Mouse (Mus musculus): ENCODE results near the gene Rnf13. TPM values are rescaled to one million over a fixed set of nuclear protein-coding genes. Genes with fewer than 3 reads are reported as not detected.
"Not testable (repeated sequence)": the region's sequence is repeated elsewhere in the genome, so short reads cannot be mapped to it uniquely, and the experiment has no call there.

Rnf13 gene
- total RNA-seq (2015) (56.9 and 60.7 TPM in 2 replicates), total RNA-seq (2017) (44.1 and 50.4 TPM in 2 replicates)

DNA sequence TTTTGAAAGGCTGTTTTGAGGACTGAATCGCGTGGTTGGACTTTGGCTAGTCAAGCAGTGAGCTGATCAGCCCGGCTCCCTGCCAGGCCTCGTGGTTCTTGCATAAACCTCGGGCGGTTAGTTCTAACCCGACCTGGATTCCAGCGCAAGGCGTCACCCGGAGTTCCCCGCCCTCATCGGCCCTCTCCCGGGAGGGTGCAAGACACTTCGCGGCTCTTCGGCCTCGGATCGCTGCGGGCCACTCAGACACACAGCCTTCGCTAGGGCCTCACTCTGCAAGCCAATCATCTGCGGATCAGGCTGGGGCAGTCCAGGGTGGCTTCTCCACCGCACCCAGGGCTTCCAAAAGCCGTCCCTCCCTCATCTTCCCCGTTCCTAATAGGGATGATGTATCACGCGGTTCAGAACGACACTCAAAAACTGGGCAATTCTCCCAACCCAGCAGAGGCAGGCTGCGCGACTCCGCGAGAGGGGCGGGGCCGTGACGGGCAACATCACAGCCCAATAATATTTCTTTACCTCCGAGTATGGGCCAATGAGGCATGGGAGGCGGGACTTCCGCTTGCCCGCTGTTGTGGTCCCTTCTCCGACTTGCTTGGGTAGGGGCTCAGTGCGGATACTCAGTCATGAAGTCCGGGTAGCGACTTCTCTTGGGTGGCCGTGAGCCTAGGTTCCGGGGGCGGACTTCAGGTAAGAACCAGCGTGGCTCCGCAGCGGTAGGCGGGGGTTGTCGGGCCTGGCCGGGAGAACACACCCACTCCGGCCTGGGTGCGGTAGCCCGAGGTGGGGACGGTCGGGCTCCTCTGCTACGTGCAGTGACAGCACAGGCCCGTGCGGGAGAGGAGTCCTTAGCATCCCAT, at the start of gene Rnf13:
Gene Rnf13, plus strand, starts transcription at position 552 of the 860 bp plus-strand sequence.
- ATAC-seq (replicated peaks; ENCODE audit: poor library complexity), result peak; percentile 88

DNA sequence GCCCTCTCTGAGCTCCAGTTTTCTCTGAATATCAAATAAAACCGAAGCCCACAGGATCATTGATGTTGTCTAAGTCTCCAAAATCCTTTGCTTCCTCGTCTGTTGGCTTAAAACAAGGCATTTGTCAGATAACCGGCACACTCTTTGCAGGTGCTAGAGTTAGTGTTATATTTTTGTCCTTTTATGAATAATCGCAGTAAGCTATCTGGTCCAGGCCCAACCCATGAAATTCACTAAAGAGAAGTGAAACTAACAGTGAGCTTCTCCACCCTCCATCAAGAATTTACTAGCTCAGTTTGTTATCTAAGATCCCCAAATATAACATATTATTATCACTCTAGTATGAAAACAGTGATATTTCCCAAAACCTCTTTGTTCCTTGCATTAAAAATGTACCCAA, 44.1 kb upstream of the Rnf13 start:
- no peak for ATAC-seq (replicated peaks; ENCODE audit: poor library complexity)

DNA sequence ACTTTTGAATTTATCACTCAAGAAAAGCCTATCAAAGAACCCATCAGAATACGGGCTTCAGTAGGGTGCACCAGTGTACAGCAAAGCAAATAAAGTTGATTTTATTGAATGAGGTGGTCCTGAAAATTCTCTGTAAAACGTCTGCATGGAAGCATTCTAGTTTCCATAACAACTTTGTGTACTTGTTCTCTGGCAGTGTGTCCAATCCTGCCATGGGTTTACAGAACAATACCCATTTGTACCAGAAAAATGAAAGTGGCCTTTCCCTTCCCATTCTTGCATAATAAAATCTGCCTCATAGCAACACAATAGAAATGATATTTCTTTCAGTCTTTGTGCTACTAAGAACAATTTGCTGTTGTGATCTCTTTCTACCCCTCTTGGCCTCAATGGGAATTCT, 43.1 kb upstream of the Rnf13 start, which contains the start of gene Ankub1:
Gene Ankub1, minus strand, starts transcription at position 81 of the 400 bp plus-strand sequence.
- no peak for ATAC-seq (replicated peaks; ENCODE audit: poor library complexity)

- peak; percentile 90 for ATAC-seq (replicated peaks; ENCODE audit: poor library complexity)
Measured at GRCm38 (mm10) chr3:57696249-57696648, 39.6 kb upstream of the Rnf13 start.

DNA sequence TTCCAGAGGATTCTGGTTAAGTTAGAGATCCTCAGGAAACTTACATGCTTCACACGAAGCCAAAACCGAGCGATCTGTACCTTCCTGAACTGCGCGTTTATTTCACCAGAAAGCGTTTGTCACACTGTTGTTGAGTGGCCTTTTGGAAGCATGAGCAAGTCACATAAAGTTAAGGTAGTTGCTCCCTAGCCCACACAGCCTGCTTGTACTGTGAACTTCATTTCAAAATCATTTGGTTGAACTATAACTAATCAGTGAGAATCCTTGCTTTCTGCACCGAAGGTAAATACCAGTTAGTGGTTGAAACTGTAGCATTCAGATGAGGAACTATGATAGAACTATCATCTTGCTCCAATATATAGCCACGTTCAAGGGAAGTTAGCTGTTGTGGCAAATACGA, 39.1 kb upstream of the Rnf13 start:
- ATAC-seq (replicated peaks; ENCODE audit: poor library complexity), result 0 out of 2 replicates have a peak, but pooled peaks have one; percentile 20

DNA sequence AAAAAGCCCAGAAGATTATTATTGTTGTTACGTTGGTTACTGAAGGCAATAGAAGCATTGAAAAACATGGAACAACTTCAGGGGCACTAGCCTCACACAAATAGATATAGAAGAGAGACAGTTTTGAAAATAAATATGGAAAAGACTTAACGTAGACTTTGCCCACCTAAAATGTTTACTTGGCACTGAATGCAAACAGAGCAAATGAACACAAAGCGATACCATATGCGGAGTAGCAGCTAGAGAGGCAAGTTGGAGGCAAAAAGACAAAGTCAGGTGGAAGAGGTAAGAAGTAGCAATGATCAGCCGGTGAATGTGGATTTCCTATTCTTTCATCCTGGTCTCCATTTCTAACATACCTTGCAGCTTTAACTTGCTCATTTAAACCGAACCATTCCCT, 21.7 kb upstream of the Rnf13 start:
- no peak for ATAC-seq (replicated peaks; ENCODE audit: poor library complexity)

GRCm38 (mm10) chr3:57732206-57732915, 3.5 kb upstream of the Rnf13 start:
- no peak for ATAC-seq (replicated peaks; ENCODE audit: poor library complexity)

- ATAC-seq (replicated peaks; ENCODE audit: poor library complexity), result peak; percentile 24
Measured at GRCm38 (mm10) chr3:57736419-57737095, 695 bp downstream of the Rnf13 start.

DNA sequence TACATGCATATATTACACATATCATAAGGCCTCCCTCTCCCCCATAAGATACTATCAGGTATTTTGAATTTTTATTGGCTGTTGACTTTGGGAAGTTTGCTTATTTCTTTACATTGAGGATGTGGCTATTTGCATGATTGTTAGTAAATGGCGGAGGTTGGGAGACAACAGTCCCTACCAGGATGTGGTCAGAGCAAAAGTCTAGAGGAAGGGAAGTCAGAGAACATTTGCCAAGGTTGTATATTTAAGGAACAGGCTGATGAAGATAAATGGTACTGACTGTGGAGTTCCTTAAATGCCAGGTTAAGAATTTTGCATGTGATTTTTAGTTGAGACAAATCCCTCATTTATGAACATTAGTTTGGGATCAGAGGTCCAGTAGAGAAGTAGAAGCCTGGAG, 4.0 kb downstream of the Rnf13 start:
- no peak for ATAC-seq (replicated peaks; ENCODE audit: poor library complexity)

DNA sequence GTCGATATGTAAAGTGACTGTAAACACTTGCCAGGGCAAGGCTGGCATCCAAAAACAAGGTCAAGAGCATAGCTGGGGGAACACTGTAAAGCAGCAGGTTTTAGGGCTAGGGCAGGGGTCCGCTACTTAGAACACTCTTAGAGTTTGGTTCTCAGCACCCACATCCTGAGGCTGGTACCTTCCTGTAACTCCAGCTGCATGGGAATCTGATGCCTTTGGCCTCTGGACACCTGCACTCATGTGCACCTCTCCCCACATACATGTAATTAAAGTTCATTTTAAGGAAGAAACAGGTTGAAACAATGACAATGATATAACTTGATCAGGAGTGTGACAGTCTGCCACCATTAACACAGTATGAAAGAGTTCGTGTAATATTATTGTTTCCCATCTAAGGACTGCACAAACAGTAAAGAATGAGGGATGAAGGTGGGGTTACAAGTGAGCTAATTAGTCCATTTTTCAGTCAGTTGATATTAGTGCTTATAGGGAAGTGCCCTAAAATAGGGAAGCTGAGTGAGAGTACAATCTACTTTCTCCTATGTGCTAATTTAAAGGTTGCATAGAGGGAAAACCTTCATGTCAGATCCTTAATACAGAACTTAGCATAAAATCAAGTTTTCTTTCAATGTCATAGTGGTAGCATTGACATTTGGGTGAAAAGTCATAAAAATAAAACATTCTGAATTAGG, 12.9 kb downstream of the Rnf13 start:
- ATAC-seq (replicated peaks; ENCODE audit: poor library complexity), result peak; percentile 82

- no peak for ATAC-seq (replicated peaks; ENCODE audit: poor library complexity)
Measured at GRCm38 (mm10) chr3:57776915-57777314, 41.1 kb downstream of the Rnf13 start.

DNA sequence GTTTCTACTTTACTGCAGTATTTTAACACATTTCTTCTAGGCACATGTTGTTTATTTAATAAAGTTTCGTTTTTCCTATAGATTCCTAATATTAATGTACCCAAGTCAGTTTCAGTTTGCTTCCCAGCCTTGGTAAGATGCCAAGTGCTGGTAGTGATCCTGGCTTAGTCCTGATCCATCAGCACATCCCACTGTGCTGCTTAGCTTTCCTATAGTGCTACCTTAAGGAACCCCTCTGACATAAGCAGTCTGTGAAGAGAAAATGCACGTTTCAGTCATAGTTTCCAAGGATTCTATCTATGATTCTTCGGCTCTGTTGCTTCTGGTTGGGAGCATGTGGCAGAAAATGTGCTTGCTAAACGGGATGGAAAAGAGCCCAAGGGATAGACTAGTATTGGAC, 52.6 kb downstream of the Rnf13 start:
- no peak for ATAC-seq (replicated peaks; ENCODE audit: poor library complexity)

DNA sequence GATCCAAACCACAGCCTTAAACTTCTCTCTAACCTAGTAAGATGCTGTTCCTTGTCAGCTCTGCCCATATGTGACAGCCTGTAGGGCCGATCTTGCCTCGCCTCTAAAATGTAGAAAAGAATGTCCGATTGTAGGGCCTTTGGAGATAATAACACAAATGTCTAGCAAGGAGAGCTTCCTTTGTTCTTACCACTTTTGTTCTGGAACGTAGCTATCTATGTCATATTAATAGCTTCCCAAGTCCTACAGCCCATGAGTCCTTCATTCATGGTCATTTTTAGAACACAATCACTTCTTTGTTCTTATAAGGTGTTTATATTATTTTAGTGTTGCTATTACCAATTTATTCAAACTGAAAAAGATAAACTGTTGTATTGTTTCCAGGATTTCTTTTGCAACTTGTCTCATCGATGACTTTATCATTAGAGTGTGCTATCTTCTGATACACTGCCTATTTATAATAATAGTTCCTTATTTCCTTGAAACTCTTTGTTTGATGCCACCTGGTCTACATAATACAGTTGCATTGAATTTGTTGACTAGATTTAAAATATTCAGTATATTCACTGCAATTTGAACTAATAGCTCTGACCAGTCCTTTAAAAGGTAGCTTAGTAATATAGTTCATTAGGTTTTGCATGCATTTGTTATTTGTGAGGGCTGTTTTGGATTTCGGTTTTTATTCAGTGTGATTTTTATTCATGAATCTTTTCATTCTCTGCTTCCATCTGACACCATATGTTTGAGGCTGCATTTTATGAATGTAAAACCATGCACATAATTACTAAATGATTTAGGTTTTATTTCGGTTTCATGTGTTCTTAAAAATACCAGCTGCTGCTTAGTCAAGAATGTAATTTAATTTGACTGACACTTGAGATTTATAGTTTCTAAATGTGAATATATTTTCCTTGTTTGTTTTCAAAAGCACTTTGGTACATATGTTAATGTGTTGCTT, 53.4 kb downstream of the Rnf13 start:
- no peak for ATAC-seq (replicated peaks; ENCODE audit: poor library complexity)

GRCm38 (mm10) chr3:57791104-57791503, 55.2 kb downstream of the Rnf13 start:
- no peak for ATAC-seq (replicated peaks; ENCODE audit: poor library complexity)

GRCm38 (mm10) chr3:57795071-57795470, 59.2 kb downstream of the Rnf13 start:
- not testable (repeated sequence) for ATAC-seq (replicated peaks; ENCODE audit: poor library complexity)

- peak; percentile 63 for ATAC-seq (replicated peaks; ENCODE audit: poor library complexity)
Measured at GRCm38 (mm10) chr3:57815447-57815846, 79.6 kb downstream of the Rnf13 start.

GRCm38 (mm10) chr3:57825866-57826265, 90.0 kb downstream of the Rnf13 start:
- no peak for ATAC-seq (replicated peaks; ENCODE audit: poor library complexity)

GRCm38 (mm10) chr3:57833585-57833984, 97.7 kb downstream of the Rnf13 start:
- ATAC-seq (replicated peaks; ENCODE audit: poor library complexity), result peak; percentile 71; the same call in 1 of the 2 replicates

DNA sequence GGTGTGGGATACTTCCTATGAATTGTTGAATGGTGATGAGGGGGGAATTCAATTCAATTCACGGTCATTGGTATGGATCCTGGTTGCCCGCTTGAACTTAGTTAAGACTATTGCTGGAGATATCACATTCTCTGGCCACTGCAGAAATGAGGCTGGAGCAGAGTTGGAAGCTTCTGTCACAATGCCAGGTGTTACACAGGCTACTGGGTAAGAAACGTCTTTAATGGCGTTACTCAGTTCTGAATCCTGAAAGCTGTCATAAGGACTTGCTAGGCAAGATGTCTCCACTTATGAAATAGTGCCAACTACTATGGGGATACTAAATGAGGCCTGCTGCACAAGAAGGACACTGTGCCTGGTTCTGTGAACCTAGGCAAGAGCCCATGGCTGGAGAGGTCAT, 101.0 kb downstream of the Rnf13 start:
- ATAC-seq (replicated peaks; ENCODE audit: poor library complexity), result no peak

DNA sequence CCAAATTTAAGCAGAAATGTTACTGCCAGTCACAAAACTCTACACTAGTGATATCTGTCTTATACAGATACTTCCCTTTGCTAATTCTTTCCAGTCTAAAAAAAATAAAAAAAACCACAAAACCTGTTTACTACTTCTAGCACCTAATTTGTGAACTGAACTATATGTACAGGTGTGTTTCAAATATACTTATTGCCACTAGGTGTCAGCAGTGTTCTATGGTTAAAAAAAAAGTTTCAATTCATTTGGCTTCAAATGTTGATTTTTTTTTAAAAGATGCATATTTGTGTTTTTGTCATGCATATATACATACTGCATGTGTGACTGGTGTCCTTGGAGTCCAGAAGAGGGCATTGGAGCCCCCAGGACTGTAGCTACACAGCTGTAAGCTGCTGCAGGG, 107.9 kb downstream of the Rnf13 start:
- no peak; the same call in 1 of the 2 replicates for ATAC-seq (replicated peaks; ENCODE audit: poor library complexity)
